Mouse (Mus musculus) olfactory bulb, adult 2 months (tissue): ENCODE measurements around the gene Kctd2.

Source experiments
- CTCF ChIP-seq: fragments of 200-500 bp; IDR thresholded peaks from 2 replicates; pipeline ENCODE4 v1.5.1; 2012; ENCODE audit warnings: low read depth, mild to moderate bottlenecking, low read length, moderate library complexity; ENCODE audit not compliant: insufficient read depth
- POLR2A ChIP-seq: fragments of 200-500 bp; IDR thresholded peaks from 2 replicates; pipeline ENCODE4 v1.6.1; 2012; ENCODE audit warnings: mild to moderate bottlenecking, low read depth, low read length, moderate library complexity; ENCODE audit not compliant: insufficient read depth

DNA sequence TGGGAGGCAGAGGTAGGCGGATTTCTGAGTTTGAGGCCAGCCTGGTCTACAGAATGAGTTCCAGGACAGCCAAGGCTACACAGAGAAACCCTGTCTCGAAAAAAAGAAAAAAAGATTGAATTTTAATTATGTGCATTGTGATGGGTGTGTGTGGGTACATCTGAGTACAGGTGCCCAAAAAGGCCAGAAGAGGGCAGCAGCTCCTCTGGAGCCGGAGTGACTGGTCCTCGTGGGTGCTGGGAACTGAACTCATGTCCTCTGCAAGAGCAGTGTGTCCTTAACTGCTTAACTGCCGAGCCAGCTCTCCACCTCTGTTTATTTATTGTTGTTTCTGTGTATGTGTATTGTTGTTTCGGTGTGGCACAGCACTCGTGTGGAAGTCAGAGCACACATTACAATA lies 42.1 kb upstream of the Kctd2 start:
- no peak for TF ChIP-seq POLR2A
- no peak for TF ChIP-seq CTCF
